Mouse (Mus musculus): ENCODE results near the gene Tpcn1.

DNA sequence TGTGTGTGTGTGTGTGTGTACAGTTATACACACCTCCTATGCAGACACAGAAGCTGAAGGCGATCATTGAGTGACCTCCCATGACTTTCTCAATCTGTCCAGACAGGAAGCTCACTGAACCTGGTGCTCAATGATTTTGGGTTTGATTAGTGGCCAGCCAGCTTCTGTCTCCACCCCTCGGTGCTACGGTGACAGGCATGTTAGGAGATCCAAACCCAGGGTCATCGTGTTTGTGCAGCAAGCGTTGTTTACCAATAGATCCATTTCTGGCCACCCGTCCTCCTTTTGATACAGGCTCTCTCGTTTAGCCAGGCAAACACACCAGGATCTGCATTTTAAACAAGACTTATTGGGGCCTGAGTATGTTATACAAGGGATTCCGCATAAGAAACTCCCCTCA lies 56.8 kb downstream of the Tpcn1 start:
- TF ChIP-seq ZC3H11A (IDR thresholded peaks at IDR 0.05; ENCODE audit: borderline replicate concordance, low read depth, low read length) = no peak
- no peak for TF ChIP-seq MAFK (IDR thresholded peaks at IDR 0.05; ENCODE audit: insufficient read depth, low read depth, low read length)
- no peak for TF ChIP-seq HCFC1 (IDR thresholded peaks at IDR 0.05; ENCODE audit: borderline replicate concordance, insufficient read depth, low read length)
- no peak for TF ChIP-seq CHD2 (IDR thresholded peaks at IDR 0.05; ENCODE audit: low read depth, low read length)
- no peak for TF ChIP-seq ZNF384 (IDR thresholded peaks at IDR 0.05; ENCODE audit: low read depth, low read length)
